Mouse (Mus musculus) MN1 (cell line): ENCODE measurements at regions not wholly inside any gene's neighbourhood (a gene's known extent, or its start where the extent isn't known, plus 50 kb on each side); places are given as distances from the start of the nearest gene placed in this dataset.
"Not testable (repeated sequence)": the region's sequence is repeated elsewhere in the genome, so short reads cannot be mapped to it uniquely, and the experiment has no call there.

Experiments
- DNase-seq: peaks from one replicate; pipeline ENCODE4 v3.0.0-alpha.2; 2016; ENCODE audit warnings: low spot score

- not testable (repeated sequence) for DNase-seq
Observed at GRCm38 (mm10) chr13:50754911-50755310, 56.8 kb downstream of the Gm8765 start.

GRCm38 (mm10) chr13:50756334-50756733 lies 58.2 kb downstream of the Gm8765 start:
- not testable (repeated sequence) for DNase-seq

- DNase-seq: peak; percentile 16
Observed at GRCm38 (mm10) chr13:50764618-50765017, 66.5 kb downstream of the Gm8765 start.

- DNase-seq: not testable (repeated sequence)
Observed at GRCm38 (mm10) chr13:50780036-50780435, 81.9 kb downstream of the Gm8765 start.

GRCm38 (mm10) chr13:50829879-50830550 lies 131.9 kb downstream of the Gm8765 start:
- DNase-seq: peak; percentile 7
